Mouse (Mus musculus) liver, embryonic 16.5 days (tissue): ENCODE measurements around the gene Ifrd2. TPM values are rescaled to one million over a fixed set of nuclear protein-coding genes. Genes with fewer than 3 reads are reported as not detected.
A peak's percentile ranks its signal among the peaks of the same experiment; 100 is the strongest.
"Not testable (repeated sequence)": the region's sequence is repeated elsewhere in the genome, so short reads cannot be mapped to it uniquely, and the experiment has no call there.

Source experiments
- ATAC-seq: fragments of 200-750 bp; cut with Nextera tagmentation; 2 replicates; pipeline ENCODE4 v1.8.0; 2017; ENCODE audit warnings: low read depth, mild to moderate bottlenecking, moderate number of reproducible peaks, moderate library complexity
- H3K27ac ChIP-seq: fragments of 300-500 bp; sonication (generic); 2 replicates; pipeline ENCODE4 v1.5.1; 2014; ENCODE audit warnings: mild to moderate bottlenecking, low read length
- H3K27me3 ChIP-seq: fragments of 300-500 bp; sonication (generic); 2 replicates; pipeline ENCODE4 v1.6.1; 2014; ENCODE audit warnings: low read depth, low read length, mixed read lengths; ENCODE audit not compliant: control insufficient read depth, insufficient read depth
- H3K36me3 ChIP-seq: fragments of 300-500 bp; sonication (generic); 2 replicates; pipeline ENCODE4 v1.6.1; 2014; ENCODE audit warnings: mild to moderate bottlenecking; ENCODE audit not compliant: control insufficient read depth, insufficient read depth
- H3K4me1 ChIP-seq: fragments of 300-500 bp; sonication (generic); 2 replicates; pipeline ENCODE4 v1.6.1; 2014; ENCODE audit warnings: low read depth, low read length, mixed read lengths; ENCODE audit not compliant: control insufficient read depth
- H3K4me2 ChIP-seq: fragments of 300-500 bp; sonication (generic); 2 replicates; pipeline ENCODE4 v1.6.1; 2014; ENCODE audit warnings: low read depth, low read length, mixed read lengths
- H3K4me3 ChIP-seq: fragments of 300-500 bp; sonication (generic); 2 replicates; pipeline ENCODE4 v1.5.1; 2014; ENCODE audit warnings: low read depth, mild to moderate bottlenecking, low read length
- H3K9ac ChIP-seq: fragments of 300-500 bp; sonication (generic); 2 replicates; pipeline ENCODE4 v1.6.1; 2014; ENCODE audit warnings: low read depth, low read length
- H3K9me3 ChIP-seq: fragments of 300-500 bp; sonication (generic); replicated peaks from 2 replicates; pipeline ENCODE4 v1.6.1; 2016; ENCODE audit warnings: low read length; ENCODE audit not compliant: control insufficient read depth
- WGBS: fragments of 180-500 bp; shearing (Covaris S2); extraction: QIAGEN DNeasy Blood & Tissue Kit; methylation state at CpG from one replicate; pipeline ENCODE4 v1.1.7; 2014; ENCODE audit not compliant: insufficient replicate concordance; 5-methylcytosine and 5-hydroxymethylcytosine counted together
- polyA plus RNA-seq: library from polyadenylated mRNA; unstranded; fragments of >200 nt; fragmentation: Nextera tagmentation; extraction: Ambion mirVana; gene quantifications from 2 replicates; pipeline ENCODE4 v1.2.1, GENCODE M21; 2015

Ifrd2 gene
- polyA plus RNA-seq, 1 experiment from 2014 or later = 166 TPM

- ATAC-seq = peak; percentile 2
- H3K27me3 ChIP-seq = peaks cover 13% of the 10 kb centered on the region; the same call in 1 of the 2 replicates
- H3K27ac ChIP-seq = peak overlapping the region; percentile 94
- peak overlapping the region; percentile 93 for H3K4me2 ChIP-seq
- H3K4me1 ChIP-seq = peaks cover 46% of the 10 kb centered on the region
- peak overlapping the region; percentile 80 for H3K4me3 ChIP-seq
- 0% methylated on average over 23 of the region's 23 CpGs for WGBS
- H3K36me3 ChIP-seq = peaks cover 26% of the 10 kb centered on the region
- H3K9me3 ChIP-seq = no peaks in the 10 kb centered on the region
- H3K9ac ChIP-seq = peak overlapping the region; percentile 94
Observed at GRCm38 (mm10) chr9:107555031-107555457, 32.4 kb upstream of the Ifrd2 start.

GRCm38 (mm10) chr9:107555701-107556100 lies 31.7 kb upstream of the Ifrd2 start:
- WGBS = 19% methylated on average over 2 of the region's 2 CpGs
- no peak for ATAC-seq
- Histone ChIP-seq H3K36me3 (peaks cover 30% of the 10 kb centered on the region), H3K4me3 (peak overlapping the region; percentile 80), H3K27ac (peak overlapping the region; percentile 94), H3K9me3 (no peaks in the 10 kb centered on the region), H3K27me3 (peaks cover 9% of the 10 kb centered on the region; the same call in 1 of the 2 replicates), H3K4me1 (peaks cover 46% of the 10 kb centered on the region), H3K9ac (peak overlapping the region; percentile 94), H3K4me2 (peak overlapping the region; percentile 93)

- Histone ChIP-seq H3K27me3 (peaks cover 9% of the 10 kb centered on the region; the same call in 1 of the 2 replicates), H3K4me3 (peak overlapping the region; percentile 80), H3K4me1 (peaks cover 40% of the 10 kb centered on the region), H3K9ac (peak overlapping the region; percentile 94; the same call in 1 of the 2 replicates), H3K9me3 (no peaks in the 10 kb centered on the region), H3K4me2 (peak overlapping the region; percentile 93), H3K36me3 (peaks cover 35% of the 10 kb centered on the region), H3K27ac (peak overlapping the region; percentile 13)
- no peak for ATAC-seq
- WGBS = 38% methylated on average over 3 of the region's 3 CpGs
Observed at GRCm38 (mm10) chr9:107556346-107556745, 31.1 kb upstream of the Ifrd2 start.

- peak; percentile 96 for ATAC-seq
- Histone ChIP-seq H3K36me3 (peaks cover 35% of the 10 kb centered on the region), H3K27me3 (no peaks in the 10 kb centered on the region), H3K9me3 (no peaks in the 10 kb centered on the region), H3K9ac (peak within 1 kb of the TSS; percentile 92), H3K27ac (peak within 1 kb of the TSS; percentile 83), H3K4me2 (peak within 1 kb of the TSS; percentile 87), H3K4me1 (peaks cover 40% of the 10 kb centered on the region), H3K4me3 (peak within 1 kb of the TSS; percentile 92)
- WGBS = under 1% methylated on average over 46 of the region's 46 CpGs
Observed at GRCm38 (mm10) chr9:107563029-107563581, 24.3 kb upstream of the Ifrd2 start, which contains the start of gene Tusc2. Gene Tusc2, plus strand, starts transcription at chr9:107563255.

- not testable (repeated sequence) for H3K4me3 ChIP-seq, H3K4me2 ChIP-seq, H3K27me3 ChIP-seq, ATAC-seq, H3K27ac ChIP-seq, H3K9ac ChIP-seq, H3K9me3 ChIP-seq
- H3K36me3 ChIP-seq = peaks cover 14% of the 10 kb centered on the region
- 44% methylated on average over 5 of the region's 5 CpGs for WGBS
- peaks cover 53% of the 10 kb centered on the region for H3K4me1 ChIP-seq
Observed at GRCm38 (mm10) chr9:107565556-107565955, 21.9 kb upstream of the Ifrd2 start.

GRCm38 (mm10) chr9:107566041-107566709 lies 21.3 kb upstream of the Ifrd2 start:
- 48% methylated on average over 15 of the region's 15 CpGs for WGBS
- Histone ChIP-seq H3K36me3 (peaks cover 10% of the 10 kb centered on the region), H3K4me2 (peak overlapping the region; percentile 17; the same call in 1 of the 2 replicates), H3K27ac (peak overlapping the region; percentile 92), H3K4me1 (peaks cover 60% of the 10 kb centered on the region), H3K9ac (no peak overlapping the region), H3K27me3 (no peaks in the 10 kb centered on the region), H3K9me3 (no peaks in the 10 kb centered on the region), H3K4me3 (no peak overlapping the region)
- ATAC-seq = no peak

- Histone ChIP-seq H3K4me2 (peak overlapping the region; percentile 81; the same call in 1 of the 2 replicates), H3K4me3 (no peak overlapping the region), H3K27ac (peak overlapping the region; percentile 92), H3K27me3 (no peaks in the 10 kb centered on the region), H3K36me3 (peaks cover 4% of the 10 kb centered on the region), H3K9me3 (no peaks in the 10 kb centered on the region), H3K4me1 (peaks cover 66% of the 10 kb centered on the region), H3K9ac (peak overlapping the region; percentile 21; the same call in 1 of the 2 replicates)
- 38% methylated on average over 3 of the region's 3 CpGs for WGBS
- no peak for ATAC-seq
Observed at GRCm38 (mm10) chr9:107566855-107567254, 20.6 kb upstream of the Ifrd2 start.

- ATAC-seq = no peak
- no peaks in the 10 kb centered on the region for H3K9me3 ChIP-seq
- peak within 1 kb of the TSS; percentile 92 for H3K27ac ChIP-seq
- WGBS = 43% methylated on average over 18 of the region's 18 CpGs
- H3K36me3 ChIP-seq = peaks cover 4% of the 10 kb centered on the region
- H3K27me3 ChIP-seq = no peaks in the 10 kb centered on the region
- peak within 1 kb of the TSS; percentile 80 for H3K9ac ChIP-seq
- H3K4me2 ChIP-seq = peak within 1 kb of the TSS; percentile 81
- H3K4me3 ChIP-seq = peak within 1 kb of the TSS; percentile 74
- peaks cover 73% of the 10 kb centered on the region for H3K4me1 ChIP-seq
Observed at GRCm38 (mm10) chr9:107567702-107568319, 19.6 kb upstream of the Ifrd2 start, which contains the start of gene Hyal2. Gene Hyal2, plus strand, starts transcription at chr9:107567945.
